Mouse (Mus musculus): ENCODE results near the gene Eps8. TPM values are rescaled to one million over a fixed set of nuclear protein-coding genes. Genes with fewer than 3 reads are reported as not detected.
"Not testable (repeated sequence)": the region's sequence is repeated elsewhere in the genome, so short reads cannot be mapped to it uniquely, and the experiment has no call there.

The Eps8 gene
- polyA plus RNA-seq, 1 experiment from 2014 or later, result 27.5 TPM

DNA sequence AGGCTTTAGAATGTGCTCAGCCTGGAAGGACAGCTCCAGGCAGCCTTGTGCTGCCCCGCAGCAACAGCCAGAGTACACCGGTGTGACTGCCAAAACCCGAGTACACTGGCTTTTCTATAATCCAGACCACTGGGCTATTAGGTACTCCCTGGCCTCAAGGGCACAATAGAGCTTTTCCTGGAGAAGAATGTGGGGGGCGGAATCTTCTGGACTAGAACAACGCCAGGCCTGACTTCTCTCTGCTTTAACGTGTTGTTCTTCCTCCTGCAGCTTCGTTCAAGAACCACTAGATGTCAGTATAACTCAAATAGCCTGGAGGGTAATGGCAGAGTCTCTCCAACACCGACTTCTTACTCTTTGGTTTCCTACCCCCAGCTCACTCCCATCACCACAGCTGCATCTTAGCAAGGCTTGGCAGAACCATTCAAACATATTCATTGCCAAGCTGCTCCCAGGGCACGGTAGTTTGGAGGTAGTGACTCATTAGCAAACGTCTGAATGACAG is 199.1 kb downstream of the Eps8 start:
- Histone ChIP-seq H3K9me3 (no peaks in the 10 kb centered on the region), H3K36me3 (no peaks in the 10 kb centered on the region), H3K4me1 (replicated peaks) (0 out of 2 replicates have a peak, but pooled peaks cover 3% of the 10 kb centered on the region), H3K27me3 (no peaks in the 10 kb centered on the region), H3K4me3 (no peak overlapping the region), H3K27ac (replicated peaks) (no peak overlapping the region), H3K4me2 (no peak overlapping the region), H3K9ac (no peak overlapping the region)
- peak; percentile 87 for ATAC-seq (ENCODE audit: low FRiP score, low read depth)
- WGBS, result 11% methylated on average over 10 of the region's 10 CpGs

DNA sequence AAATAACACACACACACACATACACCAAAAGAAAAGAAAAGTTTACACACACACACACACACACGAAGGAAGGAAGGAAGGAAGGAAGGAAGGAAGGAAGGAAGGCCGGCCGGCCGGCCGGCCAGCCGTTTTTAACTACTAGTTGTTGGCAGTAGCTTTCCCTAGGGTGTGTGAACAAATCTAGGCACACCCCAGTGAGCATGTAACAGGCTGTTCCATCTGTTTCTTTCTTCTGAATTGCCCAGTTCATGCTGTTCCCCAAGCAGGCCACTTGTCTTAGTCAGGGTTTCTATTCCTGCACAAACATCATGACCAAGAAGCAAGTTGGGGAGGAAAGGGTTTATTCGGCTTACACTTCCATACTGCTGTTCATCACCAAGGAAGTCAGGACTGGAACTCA is 208.6 kb downstream of the Eps8 start:
- peaks cover 18% of the 10 kb centered on the region for H3K36me3 ChIP-seq
- H3K4me1 ChIP-seq (replicated peaks); H3K27ac ChIP-seq (replicated peaks); H3K9me3 ChIP-seq; H3K4me2 ChIP-seq; H3K27me3 ChIP-seq; H3K4me3 ChIP-seq; H3K9ac ChIP-seq; ATAC-seq (ENCODE audit: low FRiP score, low read depth): not testable (repeated sequence)
- 79% methylated on average over 7 of the region's 7 CpGs for WGBS

DNA sequence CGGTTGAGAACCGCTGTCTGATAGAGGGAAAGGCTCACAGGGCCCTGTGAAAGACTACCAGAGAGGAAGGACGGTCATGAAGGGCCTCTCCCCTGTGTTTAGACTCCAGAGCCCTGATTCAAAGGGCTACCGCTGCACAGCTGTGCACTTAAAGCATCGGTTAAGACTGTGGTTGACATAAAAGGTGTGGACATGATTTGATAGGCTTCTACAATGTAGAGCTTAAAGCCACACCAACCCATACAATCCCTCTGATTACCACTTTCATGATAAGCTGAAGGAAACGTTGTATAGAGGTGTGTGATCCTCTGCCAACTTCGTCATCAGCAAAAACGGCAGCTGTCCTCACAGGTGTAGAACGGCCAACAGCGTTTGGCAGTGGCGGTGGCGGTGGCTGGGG is 211.6 kb downstream of the Eps8 start:
- Histone ChIP-seq H3K36me3 (peaks cover 15% of the 10 kb centered on the region), H3K27me3 (no peaks in the 10 kb centered on the region), H3K4me3 (no peak overlapping the region), H3K4me2 (no peak overlapping the region), H3K27ac (replicated peaks) (no peak overlapping the region), H3K9ac (no peak overlapping the region), H3K9me3 (no peaks in the 10 kb centered on the region), H3K4me1 (replicated peaks) (peaks cover under 1% of the 10 kb centered on the region; the same call in 1 of the 2 replicates)
- ATAC-seq (ENCODE audit: low FRiP score, low read depth), result no peak
- WGBS, result 95% methylated on average over 12 of the region's 12 CpGs

DNA sequence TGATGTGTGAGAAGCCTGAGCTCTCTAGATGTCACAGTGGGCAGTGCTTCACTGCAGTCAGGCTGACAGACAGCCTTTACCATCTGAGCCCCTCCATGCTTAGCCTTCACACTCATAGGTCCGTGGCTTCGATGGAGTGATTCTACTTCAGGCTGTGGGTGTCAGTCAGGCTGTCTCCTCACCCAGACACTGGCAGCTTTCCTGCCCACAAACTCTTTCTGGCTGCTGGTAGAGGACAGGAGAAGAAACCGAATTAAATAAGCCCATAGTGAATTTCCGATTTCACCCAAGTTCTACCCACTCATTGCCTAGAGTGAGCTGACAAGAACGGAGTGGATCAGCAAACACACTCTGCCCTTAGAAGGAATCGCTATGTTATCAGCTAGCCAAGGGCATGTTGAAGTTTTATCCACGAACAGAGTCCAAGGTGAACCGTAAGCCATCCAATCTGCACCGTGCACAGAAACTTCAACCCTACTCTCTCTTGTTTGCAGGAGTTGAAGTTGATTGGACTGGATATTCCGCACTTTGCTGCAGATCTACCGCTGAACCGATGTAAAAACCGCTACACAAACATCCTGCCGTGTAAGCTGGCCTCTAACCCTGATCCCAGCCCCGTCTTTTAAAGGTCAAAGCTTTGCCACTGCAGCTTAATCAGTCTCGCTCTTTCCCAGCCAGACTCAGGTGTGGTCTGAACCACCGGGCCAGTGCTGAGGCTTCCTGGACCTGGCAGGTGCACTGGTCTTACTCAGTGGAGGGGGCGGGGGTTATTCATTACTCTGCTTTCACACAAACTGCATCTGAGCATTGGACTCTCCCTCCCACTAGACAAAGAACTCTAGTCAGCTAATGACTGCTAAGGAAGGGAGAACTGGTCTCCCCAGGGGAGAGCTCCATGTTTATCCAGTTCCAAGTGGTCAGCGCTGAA is 213.9 kb downstream of the Eps8 start:
- Histone ChIP-seq H3K27me3 (no peaks in the 10 kb centered on the region), H3K4me3 (no peak overlapping the region), H3K4me2 (no peak overlapping the region), H3K9ac (no peak overlapping the region), H3K9me3 (no peaks in the 10 kb centered on the region), H3K36me3 (peaks cover 12% of the 10 kb centered on the region), H3K27ac (replicated peaks) (no peak overlapping the region), H3K4me1 (replicated peaks) (peaks cover 5% of the 10 kb centered on the region; the same call in 1 of the 2 replicates)
- no peak for ATAC-seq (ENCODE audit: low FRiP score, low read depth)
- WGBS, result 90% methylated on average over 19 of the region's 19 CpGs

DNA sequence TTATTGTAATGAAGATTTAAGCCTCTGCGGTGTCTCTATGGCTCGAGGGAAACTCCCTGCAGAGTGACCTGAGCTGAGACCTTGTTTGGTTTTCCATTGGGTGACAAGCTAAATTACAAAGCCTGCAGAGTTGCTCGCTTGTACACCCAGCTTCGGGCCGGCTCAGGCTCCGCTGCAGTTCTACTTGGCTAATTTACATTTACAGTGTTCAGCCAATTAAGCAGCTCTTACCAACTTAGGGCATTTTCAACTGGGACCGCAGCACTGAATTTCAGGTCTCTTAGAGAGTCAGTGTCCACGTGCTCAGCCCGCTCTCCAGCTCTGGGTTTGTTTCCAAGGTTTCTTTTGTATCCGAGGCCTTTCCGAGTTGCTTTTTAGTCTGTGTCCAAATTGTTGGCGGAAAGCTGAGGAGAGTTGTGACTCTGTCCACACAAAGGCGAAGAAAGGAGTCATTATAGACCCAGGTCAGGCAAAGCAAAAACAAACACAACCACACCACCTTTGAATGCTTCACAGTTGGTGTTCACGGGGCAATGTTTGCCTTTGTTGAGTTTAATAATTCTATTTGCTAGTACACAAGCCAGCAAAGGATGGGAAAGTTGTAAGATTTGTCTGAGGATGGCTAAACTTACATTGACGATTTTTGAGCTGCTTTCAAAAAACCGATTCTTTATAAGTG is 216.6 kb downstream of the Eps8 start:
- Histone ChIP-seq H3K4me3 (no peak overlapping the region), H3K36me3 (peaks cover 5% of the 10 kb centered on the region), H3K4me2 (no peak overlapping the region), H3K27ac (replicated peaks) (0 out of 2 replicates have a peak overlapping the region, but pooled peaks have one; percentile 23), H3K4me1 (replicated peaks) (peaks cover 13% of the 10 kb centered on the region; the same call in 1 of the 2 replicates), H3K9me3 (no peaks in the 10 kb centered on the region), H3K9ac (no peak overlapping the region), H3K27me3 (no peaks in the 10 kb centered on the region)
- peak; percentile 88 for ATAC-seq (ENCODE audit: low FRiP score, low read depth)
- 13% methylated on average over 16 of the region's 16 CpGs for WGBS

DNA sequence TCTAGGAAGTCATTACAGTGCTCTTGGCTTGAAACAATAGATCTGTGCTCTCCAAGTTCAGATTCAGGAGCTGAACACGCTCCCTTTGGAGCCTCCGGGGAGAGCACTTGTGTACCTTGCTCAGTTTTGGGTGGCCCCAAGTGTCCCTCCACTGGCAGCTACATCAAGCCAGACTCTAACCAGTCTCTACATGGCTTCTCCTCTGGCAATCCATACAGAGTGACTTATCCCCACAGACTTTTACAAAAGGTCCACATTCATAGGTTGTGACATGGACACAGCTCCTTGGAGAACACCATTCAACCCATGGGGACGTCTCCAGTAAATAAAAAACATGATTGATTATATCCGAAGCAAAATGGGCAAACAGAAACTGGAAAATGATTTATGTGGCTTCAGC is 217.2 kb downstream of the Eps8 start:
- Histone ChIP-seq H3K27ac (replicated peaks) (0 out of 2 replicates have a peak overlapping the region, but pooled peaks have one; percentile 23), H3K4me1 (replicated peaks) (peaks cover 13% of the 10 kb centered on the region; the same call in 1 of the 2 replicates), H3K4me2 (no peak overlapping the region), H3K27me3 (no peaks in the 10 kb centered on the region), H3K36me3 (no peaks in the 10 kb centered on the region), H3K9me3 (no peaks in the 10 kb centered on the region), H3K9ac (no peak overlapping the region), H3K4me3 (no peak overlapping the region)
- peak; percentile 35; the same call in 1 of the 2 replicates for ATAC-seq (ENCODE audit: low FRiP score, low read depth)
- 36% methylated on average over 4 of the region's 4 CpGs for WGBS

DNA sequence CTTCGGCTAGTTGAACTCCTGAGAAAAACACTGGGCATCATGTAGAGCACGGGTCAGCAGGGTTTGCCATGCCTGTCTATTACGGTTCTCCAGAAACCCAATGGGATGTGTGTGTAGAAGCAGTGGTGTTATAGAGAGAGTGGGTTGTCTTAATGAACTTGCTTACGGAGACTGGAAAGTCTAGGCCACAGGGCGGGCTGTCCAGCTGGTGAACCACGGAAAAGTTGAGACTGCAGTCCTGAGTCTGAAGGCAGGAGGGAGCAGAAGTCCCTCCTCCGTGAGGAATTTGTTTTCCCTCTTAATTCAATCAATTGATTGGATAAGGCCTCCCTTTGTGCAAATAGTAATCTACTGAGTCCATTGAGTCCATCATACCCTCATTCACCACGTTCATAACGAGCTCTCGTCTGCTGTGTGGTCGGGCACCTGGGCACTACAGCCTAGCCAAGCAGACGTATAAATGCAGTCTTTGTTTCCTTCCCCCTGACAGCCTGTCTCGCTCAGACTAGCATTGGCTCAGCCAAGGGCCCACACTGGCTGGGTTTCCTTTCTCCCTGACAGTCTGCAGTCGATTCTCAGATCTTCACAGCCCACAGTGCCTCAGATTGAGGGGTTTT is 221.0 kb downstream of the Eps8 start:
- H3K36me3 ChIP-seq, result peaks cover 10% of the 10 kb centered on the region; the same call in 1 of the 2 replicates
- H3K4me1 ChIP-seq (replicated peaks), result peaks cover 13% of the 10 kb centered on the region; the same call in 1 of the 2 replicates
- peak; percentile 84 for ATAC-seq (ENCODE audit: low FRiP score, low read depth)
- no peak overlapping the region for H3K9ac ChIP-seq
- peak overlapping the region; percentile 51 for H3K27ac ChIP-seq (replicated peaks)
- no peak overlapping the region for H3K4me2 ChIP-seq
- H3K4me3 ChIP-seq, result no peak overlapping the region
- H3K9me3 ChIP-seq, result no peaks in the 10 kb centered on the region
- no peaks in the 10 kb centered on the region for H3K27me3 ChIP-seq
- 47% methylated on average over 14 of the region's 14 CpGs for WGBS

Other genes with a start within 250 kb of the Eps8 start
- 153 and 156 TPM in 2 replicates for gene Strap, start 80.2 kb upstream of the Eps8 start, polyA plus RNA-seq (2015; fragmentation: Nextera tagmentation; extraction: Ambion mirVana)
- gene Dera, start 99.7 kb upstream of the Eps8 start, polyA plus RNA-seq (2015; fragmentation: Nextera tagmentation; extraction: Ambion mirVana), result 12.6 and 13.4 TPM in 2 replicates

Measured in hindbrain, embryonic 15.5 days (tissue).